Mouse (Mus musculus) frontal cortex, postnatal 10 days (tissue): ENCODE measurements around the gene Ralgps1.

Experiments used
- DNase-seq, 2 experiments: peaks; one replicate each; pipeline ENCODE4 v3.0.0; 2022; ENCODE audit warnings: low spot score in 2 of 2, mixed read lengths in 1 of 2

Gene Ralgps1

GRCm38 (mm10) chr2:33321641-33322040 lies 49.6 kb downstream of the Ralgps1 start:
- no peak for DNase-seq

GRCm38 (mm10) chr2:33321031-33321430 lies 50.3 kb downstream of the Ralgps1 start:
- no peak for DNase-seq

- DNase-seq, result no peak
Measured at GRCm38 (mm10) chr2:33320568-33320967, 50.7 kb downstream of the Ralgps1 start.

GRCm38 (mm10) chr2:33319934-33320333 lies 51.4 kb downstream of the Ralgps1 start:
- no peak for DNase-seq

- DNase-seq, result no peak
Measured at GRCm38 (mm10) chr2:33319455-33319854, 51.8 kb downstream of the Ralgps1 start.

GRCm38 (mm10) chr2:33318491-33318964 lies 52.8 kb downstream of the Ralgps1 start:
- no peak for DNase-seq

- DNase-seq, result peak; percentile 64 to 65
Measured at GRCm38 (mm10) chr2:33316516-33316915, 54.8 kb downstream of the Ralgps1 start.

GRCm38 (mm10) chr2:33316063-33316405 lies 55.3 kb downstream of the Ralgps1 start:
- no peak for DNase-seq

- DNase-seq, result no peak
Measured at GRCm38 (mm10) chr2:33315233-33316062, 55.8 kb downstream of the Ralgps1 start.

- peak in 1 of 2 experiments; percentile 48 for DNase-seq
Measured at GRCm38 (mm10) chr2:33309426-33309825, 61.9 kb downstream of the Ralgps1 start.

- DNase-seq, result no peak
Measured at GRCm38 (mm10) chr2:33306565-33306964, 64.7 kb downstream of the Ralgps1 start.

GRCm38 (mm10) chr2:33303416-33303947 lies 67.8 kb downstream of the Ralgps1 start:
- no peak for DNase-seq

- DNase-seq, result no peak
Measured at GRCm38 (mm10) chr2:33302828-33303227, 68.5 kb downstream of the Ralgps1 start.

GRCm38 (mm10) chr2:33302405-33302804 lies 68.9 kb downstream of the Ralgps1 start:
- no peak for DNase-seq

- no peak for DNase-seq
Measured at GRCm38 (mm10) chr2:33300371-33301046, 70.8 kb downstream of the Ralgps1 start.

- no peak for DNase-seq
Measured at GRCm38 (mm10) chr2:33298928-33299327, 72.4 kb downstream of the Ralgps1 start.

- no peak for DNase-seq
Measured at GRCm38 (mm10) chr2:33295115-33295514, 76.2 kb downstream of the Ralgps1 start.

- DNase-seq, result no peak
Measured at GRCm38 (mm10) chr2:33292057-33292456, 79.2 kb downstream of the Ralgps1 start.

- no peak for DNase-seq
Measured at GRCm38 (mm10) chr2:33290491-33290890, 80.8 kb downstream of the Ralgps1 start.

GRCm38 (mm10) chr2:33288837-33289236 lies 82.4 kb downstream of the Ralgps1 start:
- no peak for DNase-seq

- no peak for DNase-seq
Measured at GRCm38 (mm10) chr2:33283674-33284073, 87.6 kb downstream of the Ralgps1 start.

- DNase-seq, result no peak
Measured at GRCm38 (mm10) chr2:33282877-33283276, 88.4 kb downstream of the Ralgps1 start.

GRCm38 (mm10) chr2:33281807-33282206 lies 89.5 kb downstream of the Ralgps1 start:
- DNase-seq, result no peak
